Mouse (Mus musculus): Measurements from ENCODE around the gene Gpcpd1. TPM values are rescaled to one million over a fixed set of nuclear protein-coding genes. Genes with fewer than 3 reads are reported as not detected.

The Gpcpd1 gene
- total RNA-seq, 2 experiments from 2014 or later = 118 to 190 TPM

DNA sequence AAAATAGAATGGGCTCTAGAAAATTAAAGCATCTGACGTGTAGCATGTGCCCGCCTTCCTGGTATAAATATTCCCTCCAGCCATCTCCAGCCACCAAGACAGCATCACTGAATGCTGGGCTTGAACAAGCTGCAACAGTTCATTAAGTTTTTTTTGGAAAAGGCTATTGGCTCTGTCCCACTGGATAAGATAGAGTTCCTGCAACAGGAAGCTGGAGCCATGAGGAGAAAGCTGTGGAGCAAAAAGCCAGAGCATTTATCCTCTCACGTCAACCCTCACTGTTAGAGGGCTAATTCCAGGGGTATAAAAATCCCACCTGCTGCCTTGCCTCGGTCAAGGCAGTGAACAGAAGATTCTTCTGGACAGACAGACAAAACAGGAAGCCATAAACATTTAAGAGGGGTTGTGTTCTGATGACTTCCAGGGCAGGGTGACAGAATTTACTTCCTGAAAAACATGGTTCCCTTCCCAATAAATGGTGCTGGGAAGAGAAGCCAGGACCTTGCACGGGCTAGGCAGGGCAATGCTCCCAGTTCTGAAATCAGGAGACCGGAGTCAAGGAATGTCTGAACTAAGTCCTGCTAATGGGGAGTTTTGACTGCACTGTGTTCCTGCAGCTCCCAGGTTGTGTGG lies 2.5 kb upstream of the Gpcpd1 start:
- peak; percentile 56 to 58 for DNase-seq
- intact Hi-C loops (cut with DNase I) = no loop called here

DNA sequence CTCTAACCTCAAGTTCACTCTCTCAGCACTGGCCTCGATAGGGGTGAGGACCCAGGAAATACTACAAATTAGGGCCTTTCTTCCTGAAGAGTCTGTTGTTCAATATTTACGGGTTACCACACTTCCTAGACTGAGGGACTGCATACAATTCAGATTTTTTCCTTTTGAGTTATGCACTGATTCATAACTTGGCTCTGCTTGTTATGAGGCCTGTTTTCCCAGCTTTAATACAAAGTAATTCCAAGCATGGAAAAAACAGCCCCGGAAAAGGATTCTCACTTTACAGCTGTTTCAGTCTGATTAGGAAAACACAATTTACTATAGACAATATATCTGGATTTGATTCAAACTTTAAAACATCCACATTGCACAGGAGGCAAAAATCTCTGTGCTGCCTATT lies 1.5 kb downstream of the Gpcpd1 start:
- no peak for DNase-seq
- intact Hi-C loops (cut with DNase I) = no loop called here

GRCm38 (mm10) chr2:132584191-132584590 lies 3.3 kb downstream of the Gpcpd1 start:
- intact Hi-C loops (cut with DNase I) = no loop called here
- DNase-seq = peak in 1 of 2 experiments; percentile 44

GRCm38 (mm10) chr2:132583126-132583525 lies 4.4 kb downstream of the Gpcpd1 start:
- intact Hi-C loops (cut with DNase I) = no loop called here
- DNase-seq = no peak

DNA sequence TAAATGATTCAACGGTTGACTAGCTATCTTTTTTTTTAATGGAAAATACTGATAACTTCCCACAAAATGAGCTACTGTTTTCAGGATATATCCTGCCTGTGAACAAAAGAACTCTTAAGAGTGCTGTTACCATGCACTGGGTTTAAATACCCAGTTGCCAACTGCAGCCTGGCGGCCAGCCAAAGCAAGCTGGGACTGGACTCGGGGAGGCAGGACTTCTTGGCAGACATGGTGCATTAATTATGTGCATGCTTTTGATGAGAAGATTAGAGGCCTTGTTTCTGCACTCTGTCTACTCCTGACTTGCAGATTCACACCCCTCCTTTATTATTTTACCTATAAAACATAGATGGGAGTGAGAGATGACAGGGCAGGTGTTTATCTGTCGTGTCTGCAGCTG lies 5.3 kb downstream of the Gpcpd1 start:
- DNase-seq = peak; percentile 84 to 85
- intact Hi-C loops (cut with DNase I) = no loop called here

DNA sequence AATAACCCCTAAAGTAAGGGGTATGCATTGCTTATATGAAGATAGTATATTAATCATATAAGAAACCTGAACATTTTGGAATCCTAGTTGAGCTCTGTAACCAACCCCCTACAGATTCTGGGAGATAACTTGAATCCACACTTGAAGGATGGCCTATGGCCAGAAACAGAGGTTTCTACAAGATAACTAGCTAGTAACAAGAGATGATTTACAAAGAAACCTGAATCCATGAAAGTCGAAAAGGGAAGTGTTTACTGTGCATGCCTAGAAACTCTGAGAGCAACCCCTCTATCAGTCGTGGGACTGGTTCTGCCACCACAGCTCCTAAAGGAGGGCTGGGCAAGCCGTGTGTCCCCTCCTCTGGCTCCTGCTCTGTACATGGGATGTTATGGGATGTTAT lies 7.8 kb downstream of the Gpcpd1 start:
- intact Hi-C loops (cut with DNase I) = no loop called here

DNA sequence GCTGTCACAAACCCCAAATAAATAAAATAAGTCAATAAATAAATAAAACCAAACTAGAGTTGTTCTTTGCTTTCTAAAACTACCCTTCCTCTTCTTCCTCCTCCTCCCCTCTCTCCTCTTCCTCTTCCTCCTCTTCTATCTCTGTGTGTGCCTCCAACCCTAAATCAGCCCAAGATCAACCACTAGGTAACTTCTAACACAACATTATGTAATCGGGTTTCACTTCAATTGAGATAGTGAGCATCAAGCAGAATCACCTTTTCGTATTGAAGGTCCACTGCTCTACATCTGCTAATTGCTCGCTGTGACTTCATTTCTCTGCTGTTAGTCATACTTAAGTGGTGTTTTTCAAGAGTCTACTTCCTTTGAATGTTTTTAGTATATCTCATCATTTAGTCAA lies 8.8 kb downstream of the Gpcpd1 start:
- DNase-seq = no peak
- intact Hi-C loops (cut with DNase I) = no loop called here

More for the DNA sequence above, 7.8 kb downstream of the Gpcpd1 start:
- no peak for DNase-seq

- DNase-seq = peak; percentile 98
- intact Hi-C loops (cut with DNase I) = no loop called here
Measured at GRCm38 (mm10) chr2:132578059-132578458, 9.5 kb downstream of the Gpcpd1 start.

GRCm38 (mm10) chr2:132577431-132577981 lies 10.0 kb downstream of the Gpcpd1 start:
- peak; percentile 66 to 74 for DNase-seq
- intact Hi-C loops (cut with DNase I) = loop anchor here (2.0 kb wide), 1 partner anchor 61 kb away; no protein-coding TSS in a partner anchor

DNA sequence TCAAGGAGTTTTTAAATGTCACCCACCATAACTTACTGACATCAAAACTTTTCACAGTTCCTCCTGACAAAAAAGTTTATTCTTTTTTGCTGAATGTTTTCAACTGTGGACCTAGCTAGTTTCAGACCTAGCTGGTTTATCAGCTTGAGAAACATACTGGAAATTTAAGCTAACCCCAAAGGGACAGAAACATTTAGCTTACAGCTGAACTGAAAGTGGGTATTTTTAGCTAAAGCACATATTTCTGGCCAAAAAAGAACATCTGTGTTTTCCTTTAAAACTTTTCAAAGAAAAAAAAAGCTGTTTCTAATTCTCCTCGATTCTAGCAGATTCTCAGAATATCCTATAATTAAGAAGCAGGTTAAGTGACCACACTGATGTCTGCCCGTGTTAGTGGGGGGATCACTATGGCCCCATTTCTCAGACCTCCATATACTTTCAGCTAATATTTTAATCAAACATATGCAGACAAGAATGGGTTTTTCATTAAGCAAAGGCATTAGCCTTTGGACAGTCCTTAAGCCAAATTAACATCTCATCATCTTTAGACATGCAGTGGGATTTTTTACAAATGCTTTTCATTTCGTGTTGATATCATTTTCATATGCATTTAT lies 10.9 kb downstream of the Gpcpd1 start:
- no peak for DNase-seq
- intact Hi-C loops (cut with DNase I) = loop anchor here (2.0 kb wide), 1 partner anchor 62 kb away; no protein-coding TSS in a partner anchor

DNA sequence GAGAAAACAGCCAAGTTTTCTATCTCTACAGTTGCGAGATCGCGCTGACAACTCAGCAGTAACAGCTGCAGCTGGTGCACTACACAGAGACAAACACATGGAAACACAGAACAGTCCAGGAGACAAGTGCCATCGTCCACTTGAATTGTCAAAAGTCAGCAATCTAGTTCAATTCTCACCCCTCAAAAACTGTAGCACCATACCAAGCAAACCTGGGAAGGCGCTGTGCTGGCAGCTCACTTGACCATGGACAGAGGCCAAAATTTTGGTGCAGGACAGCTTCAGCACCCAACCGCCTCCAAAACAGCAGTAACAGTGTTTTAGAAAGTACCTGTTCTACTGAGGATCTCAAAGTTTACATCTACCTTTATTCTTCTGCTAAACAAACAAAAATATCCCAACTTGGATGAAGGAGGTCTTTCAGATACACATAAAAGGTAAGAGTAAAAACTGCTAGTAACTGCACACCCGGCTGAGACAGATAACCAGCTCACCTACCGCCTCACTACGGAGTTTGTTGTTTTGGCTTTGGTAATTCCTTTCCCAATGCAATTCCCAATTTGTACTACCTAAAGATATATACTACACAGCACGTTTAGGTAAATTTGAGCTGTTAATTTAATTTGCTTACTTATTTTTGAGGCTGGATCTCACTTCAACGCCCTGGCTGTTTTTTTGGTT lies 11.6 kb downstream of the Gpcpd1 start:
- peak; percentile 83 to 87 for DNase-seq
- intact Hi-C loops (cut with DNase I) = loop anchor here (1.0 to 2.0 kb wide), 2 partner anchors 63 to 113 kb away; no protein-coding TSS in a partner anchor

GRCm38 (mm10) chr2:132575256-132575655 lies 12.3 kb downstream of the Gpcpd1 start:
- no peak for DNase-seq
- intact Hi-C loops (cut with DNase I) = loop anchor here (1.0 kb wide), 1 partner anchor 114 kb away; no protein-coding TSS in a partner anchor

DNA sequence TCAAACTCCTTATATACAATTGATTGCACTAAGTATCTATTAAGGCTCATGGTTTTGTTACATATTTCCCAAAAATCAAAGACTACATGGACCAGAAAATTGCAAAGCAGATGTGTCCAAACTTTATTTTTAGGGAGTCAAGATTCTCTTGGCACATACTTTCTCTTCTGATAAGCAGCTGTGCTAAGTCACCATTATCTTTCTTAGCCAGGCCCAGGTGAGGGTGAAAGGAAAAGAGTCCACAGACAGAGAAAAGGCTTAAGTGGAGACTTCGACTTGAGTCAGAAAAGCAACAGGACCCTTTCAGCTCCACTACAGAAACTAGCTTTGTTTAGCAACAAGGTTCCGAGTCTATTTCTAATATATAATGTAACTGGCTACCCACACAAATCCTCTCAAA lies 14.2 kb downstream of the Gpcpd1 start:
- intact Hi-C loops (cut with DNase I) = loop anchor here (2.0 to 5.0 kb wide), 2 partner anchors 41 to 128 kb away; no protein-coding TSS in a partner anchor
- no peak for DNase-seq

GRCm38 (mm10) chr2:132572651-132573050 lies 14.9 kb downstream of the Gpcpd1 start:
- intact Hi-C loops (cut with DNase I) = loop anchor here (2.0 to 5.0 kb wide), 2 partner anchors 40 to 128 kb away; no protein-coding TSS in a partner anchor

DNA sequence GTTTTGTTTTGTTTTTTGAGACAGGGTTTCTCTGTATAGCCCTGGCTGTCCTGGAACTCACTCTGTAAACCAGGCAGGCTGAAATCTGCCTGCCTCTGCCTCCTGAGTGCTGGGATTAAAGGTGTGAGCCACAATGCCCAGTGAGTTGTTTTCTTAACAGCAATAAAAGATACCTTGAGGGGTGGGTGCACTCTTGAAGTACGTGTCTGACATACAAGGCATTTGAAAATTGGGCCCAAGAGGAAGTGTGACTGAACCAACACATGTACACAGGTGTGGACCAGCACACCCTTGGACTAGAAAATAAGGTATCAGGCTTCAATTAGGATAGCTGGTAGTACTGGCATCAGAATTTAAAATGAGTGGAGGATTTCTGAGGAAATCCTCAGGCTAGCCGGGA lies 16.2 kb downstream of the Gpcpd1 start:
- no peak for DNase-seq
- intact Hi-C loops (cut with DNase I) = loop anchor here (5.0 kb wide), 1 partner anchor 39 kb away; no protein-coding TSS in a partner anchor

More at GRCm38 (mm10) chr2:132572651-132573050, 14.9 kb downstream of the Gpcpd1 start:
- DNase-seq = no peak

DNA sequence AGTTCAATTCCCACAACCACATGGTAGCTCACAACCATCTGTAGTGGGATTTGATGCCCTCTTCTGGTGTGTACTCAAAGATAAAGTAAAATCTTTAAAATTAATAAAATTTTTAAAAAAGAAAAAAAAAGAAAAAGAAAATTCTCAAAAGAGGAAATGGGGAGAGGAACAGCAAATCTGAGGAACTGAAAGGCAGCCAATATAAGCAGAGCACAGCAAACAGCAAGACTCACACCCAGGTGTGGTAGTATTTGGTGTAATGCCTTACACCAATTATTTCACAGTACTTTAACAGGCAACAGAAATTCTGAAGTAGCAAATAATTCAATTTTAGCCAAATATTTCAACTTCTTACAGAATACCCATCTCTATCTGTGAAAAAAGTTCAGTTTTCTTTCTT lies 16.7 kb downstream of the Gpcpd1 start:
- no peak for DNase-seq
- intact Hi-C loops (cut with DNase I) = loop anchor here (5.0 kb wide), 1 partner anchor 39 kb away; no protein-coding TSS in a partner anchor

DNA sequence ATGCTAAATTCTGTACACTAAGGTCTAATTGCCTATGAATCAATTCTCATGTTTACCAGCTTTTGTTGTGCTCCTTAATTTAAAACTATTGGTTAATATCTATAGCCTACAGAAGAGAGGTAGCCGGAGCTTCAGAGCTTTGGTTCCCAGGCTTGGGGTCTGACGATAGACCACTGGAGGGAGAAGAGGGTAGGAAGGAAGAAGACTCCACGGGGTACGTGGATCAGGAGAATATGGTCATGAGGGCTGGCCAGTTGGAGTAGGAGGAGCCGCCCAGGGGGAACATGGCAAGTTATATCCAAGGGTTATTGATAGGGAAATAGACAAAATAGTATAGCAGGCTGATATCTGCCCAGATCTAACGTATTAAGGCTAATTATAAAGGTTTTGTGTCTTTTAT lies 17.8 kb downstream of the Gpcpd1 start:
- intact Hi-C loops (cut with DNase I) = loop anchor here (5.0 kb wide), 1 partner anchor 37 kb away; no protein-coding TSS in a partner anchor
- no peak for DNase-seq

- intact Hi-C loops (cut with DNase I) = no loop called here
- DNase-seq = no peak
Measured at GRCm38 (mm10) chr2:132567414-132567813, 20.1 kb downstream of the Gpcpd1 start.

- intact Hi-C loops (cut with DNase I) = no loop called here
- DNase-seq = no peak
Measured at GRCm38 (mm10) chr2:132561860-132562259, 25.7 kb downstream of the Gpcpd1 start.

DNA sequence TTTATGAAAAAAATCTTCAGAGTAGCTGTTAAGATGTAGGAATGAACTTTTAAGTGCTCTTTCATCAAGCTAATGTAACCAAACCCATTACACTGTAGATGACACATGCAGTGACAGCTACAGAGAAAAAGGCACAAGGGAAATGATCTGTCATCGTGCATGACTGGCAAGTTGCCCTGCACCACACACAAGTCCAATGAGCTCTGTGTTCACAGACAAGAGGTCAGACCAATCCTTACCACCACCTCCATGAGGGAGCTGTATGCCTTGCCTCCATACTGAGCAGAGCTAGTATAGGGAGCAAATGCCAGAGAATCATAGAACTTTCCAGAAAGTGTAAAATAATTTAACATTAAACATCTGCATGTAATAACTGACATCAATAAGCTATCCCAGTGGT lies 59.7 kb downstream of the Gpcpd1 start:
- peak in 1 of 2 experiments; percentile 32 for DNase-seq
- intact Hi-C loops (cut with DNase I) = no loop called here

Data from heart, postnatal 10 days (tissue).